Mouse (Mus musculus) hindbrain, embryonic 10.5 days (tissue): ENCODE results near the gene Mgat4c. TPM values are rescaled to one million over a fixed set of nuclear protein-coding genes. Genes with fewer than 3 reads are reported as not detected.
"Not testable (repeated sequence)": the region's sequence is repeated elsewhere in the genome, so short reads cannot be mapped to it uniquely, and the experiment has no call there.

Experiments used
- DNase-seq: peaks from one replicate; pipeline ENCODE4 v3.0.0-alpha.2; 2017; ENCODE audit warnings: low spot score
- H3K27ac ChIP-seq: fragments of 300-500 bp; sonication (generic); 2 replicates; pipeline ENCODE4 v1.5.1; 2016; ENCODE audit warnings: mild to moderate bottlenecking, moderate library complexity
- H3K27me3 ChIP-seq: fragments of 300-500 bp; sonication (generic); 2 replicates; pipeline ENCODE4 v1.6.1; 2016; ENCODE audit warnings: mild to moderate bottlenecking; ENCODE audit not compliant: poor library complexity, insufficient read depth, severe bottlenecking
- H3K36me3 ChIP-seq: fragments of 300-500 bp; sonication (generic); 2 replicates; pipeline ENCODE4 v1.6.1; 2016; ENCODE audit warnings: mild to moderate bottlenecking, moderate library complexity
- H3K4me1 ChIP-seq: fragments of 300-500 bp; sonication (generic); replicated peaks from 2 replicates; pipeline ENCODE4 v1.6.1; 2016; ENCODE audit warnings: mild to moderate bottlenecking
- H3K4me3 ChIP-seq: fragments of 300-500 bp; sonication (generic); 2 replicates; pipeline ENCODE4 v1.5.1; 2016; ENCODE audit warnings: mild to moderate bottlenecking, moderate library complexity
- H3K9me3 ChIP-seq: fragments of 300-500 bp; sonication (generic); 2 replicates; pipeline ENCODE4 v1.6.1; 2016; ENCODE audit warnings: mild to moderate bottlenecking, moderate library complexity
- WGBS: fragments of 180-500 bp; shearing (Covaris S2); methylation state at CpG from one replicate; pipeline ENCODE4 v1.1.7; 2016; 5-methylcytosine and 5-hydroxymethylcytosine counted together
- polyA plus RNA-seq: library from polyadenylated mRNA; unstranded; fragments of >200 nt; fragmentation: Nextera tagmentation; extraction: Ambion mirVana; gene quantifications from 2 replicates; pipeline ENCODE4 v1.2.1, GENCODE M21; 2016

Gene Mgat4c
- polyA plus RNA-seq, 1 experiment from 2014 or later = 4.1 TPM

DNA sequence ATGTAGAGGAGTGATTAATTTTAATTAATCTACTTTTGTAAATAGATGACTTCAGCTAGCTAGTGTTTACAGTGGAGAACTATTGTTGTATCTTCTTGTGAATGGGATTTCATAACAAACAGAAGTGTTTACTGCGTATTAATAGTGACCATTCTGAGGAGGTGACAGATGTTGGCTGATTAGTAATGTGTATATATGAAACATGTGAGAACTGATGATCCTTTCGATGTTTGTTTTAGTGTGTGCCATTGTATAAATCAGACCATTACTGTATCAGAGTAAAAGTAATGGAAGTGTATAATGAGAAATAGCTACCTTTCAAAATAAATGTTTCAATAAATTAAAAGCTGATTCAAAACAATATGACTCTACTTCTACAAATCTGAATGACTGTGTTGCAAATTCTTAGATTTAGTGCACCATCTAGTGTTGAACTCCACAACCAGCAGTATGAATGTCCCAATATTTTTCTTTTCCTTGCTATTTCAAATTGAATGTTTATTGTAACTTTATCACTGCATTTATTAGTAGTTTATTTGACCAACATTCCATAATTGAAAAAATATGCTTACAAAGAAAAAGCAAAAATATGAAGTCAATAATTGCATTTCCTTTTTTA, 736.5 kb downstream of the Mgat4c start:
- no peak overlapping the region for H3K27ac ChIP-seq
- no peaks in the 10 kb centered on the region for H3K36me3 ChIP-seq
- no peaks in the 10 kb centered on the region for H3K9me3 ChIP-seq
- no peak for DNase-seq
- no peaks in the 10 kb centered on the region for H3K27me3 ChIP-seq
- H3K4me3 ChIP-seq = no peak overlapping the region
- H3K4me1 ChIP-seq = no peaks in the 10 kb centered on the region
- WGBS = 84% methylated on average over 2 of the region's 2 CpGs

DNA sequence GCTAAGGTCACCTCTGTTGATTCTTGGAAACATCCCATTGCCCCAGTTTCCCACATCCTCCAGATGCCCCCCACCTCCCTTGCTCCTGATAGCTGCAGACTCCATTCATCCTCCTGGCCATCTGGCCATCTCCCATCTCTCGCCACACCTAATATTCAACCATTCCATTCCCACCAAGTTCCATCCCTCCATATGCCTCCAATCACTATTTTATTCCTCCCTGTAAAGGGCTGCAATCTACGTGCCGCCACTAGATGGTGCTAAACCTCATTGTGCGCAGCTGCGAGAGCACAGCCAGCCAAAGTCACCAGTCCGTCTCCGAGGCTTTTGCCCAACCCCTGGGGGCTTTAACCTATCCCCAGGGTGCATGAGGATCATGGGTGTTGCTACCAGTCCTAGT, 753.8 kb downstream of the Mgat4c start:
- not testable (repeated sequence) for H3K27ac ChIP-seq, H3K4me3 ChIP-seq, H3K36me3 ChIP-seq, H3K27me3 ChIP-seq, H3K9me3 ChIP-seq, H3K4me1 ChIP-seq
- WGBS = 4% methylated on average over 7 of the region's 7 CpGs
- peak; percentile 12 for DNase-seq

- H3K27me3 ChIP-seq, H3K9me3 ChIP-seq, H3K27ac ChIP-seq, H3K36me3 ChIP-seq, H3K4me1 ChIP-seq, DNase-seq: not testable (repeated sequence)
- 50% methylated on average over 6 of the region's 6 CpGs for WGBS
- peak overlapping the region; percentile 24; the same call in 1 of the 2 replicates for H3K4me3 ChIP-seq
Observed at GRCm38 (mm10) chr10:102435467-102435866, 754.2 kb downstream of the Mgat4c start.
